Mouse (Mus musculus) cerebellum, adult 2 months (tissue): ENCODE results near the gene Cbl.

ENCODE experiments used
- CTCF ChIP-seq: fragments of 200-500 bp; IDR thresholded peaks from 2 replicates; pipeline ENCODE4 v1.5.1; 2011; ENCODE audit warnings: low read depth, mild to moderate bottlenecking, control low read depth, low read length, moderate library complexity, borderline replicate concordance; ENCODE audit not compliant: insufficient read depth
- POLR2A ChIP-seq: fragments of 200-500 bp; IDR thresholded peaks from 2 replicates; pipeline ENCODE4 v1.6.1; 2011; ENCODE audit warnings: low read length, control low read depth, borderline replicate concordance; ENCODE audit not compliant: insufficient read depth

DNA sequence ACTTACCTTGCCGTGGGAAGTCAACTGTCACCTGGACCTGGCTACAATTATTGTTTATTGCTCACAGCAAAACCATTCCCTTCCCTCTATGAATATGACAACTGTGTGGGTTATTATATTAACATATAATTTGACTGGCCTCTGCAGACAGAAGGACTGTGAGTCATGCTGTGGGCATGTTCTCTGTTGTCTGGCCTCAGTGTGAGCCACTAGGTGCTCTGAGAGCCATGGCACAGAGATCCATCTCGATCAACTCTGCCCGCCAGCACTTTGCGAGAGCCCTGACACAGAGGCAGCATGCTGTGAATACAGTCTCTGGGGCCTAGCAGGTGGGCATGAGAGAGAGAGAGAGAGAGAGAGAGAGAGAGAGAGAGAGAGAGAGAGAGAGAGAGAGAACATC is 36.1 kb upstream of the Cbl start:
- TF ChIP-seq POLR2A (no peak), CTCF (no peak)
